Mouse (Mus musculus): ENCODE data around the gene Tmem233.

Gene Tmem233

GRCm38 (mm10) chr5:116083081-116083480 lies at the start of gene Tmem233:
Gene Tmem233 (minus strand): TSS chr5:116083244.
- no peak for DNase-seq

- DNase-seq, result peak; percentile 72
Measured at GRCm38 (mm10) chr5:116123344-116123743, 40.3 kb upstream of the Tmem233 start.

- peak; percentile 66 for DNase-seq
Measured at GRCm38 (mm10) chr5:116116567-116116966, 33.5 kb upstream of the Tmem233 start.

- no peak for DNase-seq
Measured at GRCm38 (mm10) chr5:116116110-116116509, 33.1 kb upstream of the Tmem233 start.

GRCm38 (mm10) chr5:116115071-116115834 lies 32.2 kb upstream of the Tmem233 start:
- DNase-seq, result no peak

- no peak for DNase-seq
Measured at GRCm38 (mm10) chr5:116108651-116109050, 25.6 kb upstream of the Tmem233 start.

GRCm38 (mm10) chr5:116084231-116084630 lies 1.2 kb upstream of the Tmem233 start:
- no peak for DNase-seq

- no peak for DNase-seq
Measured at GRCm38 (mm10) chr5:116082241-116082900, 673 bp downstream of the Tmem233 start.

GRCm38 (mm10) chr5:116081616-116082015 lies 1.4 kb downstream of the Tmem233 start:
- DNase-seq, result no peak

GRCm38 (mm10) chr5:116080736-116081135 lies 2.3 kb downstream of the Tmem233 start:
- DNase-seq, result no peak

- no peak for DNase-seq
Measured at GRCm38 (mm10) chr5:116069618-116070017, 13.4 kb downstream of the Tmem233 start.

- no peak for DNase-seq
Measured at GRCm38 (mm10) chr5:116052826-116053225, 30.2 kb downstream of the Tmem233 start.

- DNase-seq, result no peak
Measured at GRCm38 (mm10) chr5:116052171-116052570, 30.9 kb downstream of the Tmem233 start.

- DNase-seq, result no peak
Measured at GRCm38 (mm10) chr5:116049821-116050220, 33.2 kb downstream of the Tmem233 start.

GRCm38 (mm10) chr5:116048321-116048720 lies 34.7 kb downstream of the Tmem233 start:
- DNase-seq, result no peak

- DNase-seq, result no peak
Measured at GRCm38 (mm10) chr5:116046246-116046645, 36.8 kb downstream of the Tmem233 start.

GRCm38 (mm10) chr5:116045581-116045980 lies 37.5 kb downstream of the Tmem233 start:
- DNase-seq, result no peak

- no peak for DNase-seq
Measured at GRCm38 (mm10) chr5:116042241-116042640, 40.8 kb downstream of the Tmem233 start.

- no peak for DNase-seq
Measured at GRCm38 (mm10) chr5:116039706-116040105, 43.3 kb downstream of the Tmem233 start.

- no peak for DNase-seq
Measured at GRCm38 (mm10) chr5:116037731-116038130, 45.3 kb downstream of the Tmem233 start.

- no peak for DNase-seq
Measured at GRCm38 (mm10) chr5:116036465-116036864, 46.6 kb downstream of the Tmem233 start.

- DNase-seq, result peak; percentile 75
Measured at GRCm38 (mm10) chr5:116031190-116031577, 51.9 kb downstream of the Tmem233 start.

GRCm38 (mm10) chr5:116030566-116031189 lies 52.4 kb downstream of the Tmem233 start:
- DNase-seq, result no peak

- peak; percentile 71 for DNase-seq
Measured at GRCm38 (mm10) chr5:116029071-116029470, 54.0 kb downstream of the Tmem233 start.

Measured in thymus, postnatal 25 days (tissue).